Mouse (Mus musculus): ENCODE data around the gene Rab12. TPM values are rescaled to one million over a fixed set of nuclear protein-coding genes. Genes with fewer than 3 reads are reported as not detected.
A peak's percentile ranks its signal among the peaks of the same experiment; 100 is the strongest.

Rab12 gene
- total and polyA plus RNA-seq, 3 experiments = 9.9 to 46.7 (median 25.5) TPM

GRCm38 (mm10) chr17:66479813-66480490 is 39.6 kb downstream of the Rab12 start:
- no peak for DNase-seq (ENCODE audit: low spot score)
- no peak for ATAC-seq (ENCODE audit: extremely low read depth, insufficient number of reproducible peaks, low FRiP score, poor library complexity, severe bottlenecking)
- Histone ChIP-seq H3K4me3 (ENCODE audit: low read depth, low read length) (no peak overlapping the region), H3K27me3 (ENCODE audit: insufficient read depth, low read length) (no peaks in the 10 kb centered on the region; the same call in 1 of the 2 replicates), H3K36me3 (replicated peaks) (no peaks in the 10 kb centered on the region), H3K4me1 (ENCODE audit: insufficient read depth, low read depth, low read length) (no peaks in the 10 kb centered on the region), H3K9me3 (replicated peaks) (peaks cover 21% of the 10 kb centered on the region)
- TF ChIP-seq GATA2 (IDR thresholded peaks at IDR 0.05; ENCODE audit: borderline replicate concordance, low read depth, low read length) (no peak), CTCF (IDR thresholded peaks at IDR 0.05; ENCODE audit: low read depth, low read length) (no peak), POLR2AphosphoS5 (IDR thresholded peaks at IDR 0.05; ENCODE audit: insufficient replicate concordance, low read depth, low read length) (no peak), TAL1 (conservative IDR thresholded peaks at IDR 0.05; ENCODE audit: low read depth, low read length) (no peak), GATA1 (IDR thresholded peaks at IDR 0.05; ENCODE audit: borderline replicate concordance, low read length) (no peak)

- Histone ChIP-seq H3K36me3 (replicated peaks) (no peaks in the 10 kb centered on the region), H3K27me3 (ENCODE audit: insufficient read depth, low read length) (no peaks in the 10 kb centered on the region; the same call in 1 of the 2 replicates), H3K4me3 (ENCODE audit: low read depth, low read length) (peak overlapping the region; percentile 33; the same call in 1 of the 2 replicates), H3K4me1 (ENCODE audit: insufficient read depth, low read depth, low read length) (no peaks in the 10 kb centered on the region), H3K9me3 (replicated peaks) (peaks cover 27% of the 10 kb centered on the region)
- no peak for DNase-seq (ENCODE audit: low spot score)
- no peak for TF ChIP-seq GATA2 (IDR thresholded peaks at IDR 0.05; ENCODE audit: borderline replicate concordance, low read depth, low read length)
- TF ChIP-seq GATA1 (IDR thresholded peaks at IDR 0.05; ENCODE audit: borderline replicate concordance, low read length) = no peak
- TF ChIP-seq TAL1 (conservative IDR thresholded peaks at IDR 0.05; ENCODE audit: low read depth, low read length) = no peak
- no peak for TF ChIP-seq CTCF (IDR thresholded peaks at IDR 0.05; ENCODE audit: low read depth, low read length)
- no peak for TF ChIP-seq POLR2AphosphoS5 (IDR thresholded peaks at IDR 0.05; ENCODE audit: insufficient replicate concordance, low read depth, low read length)
- no peak for ATAC-seq (ENCODE audit: extremely low read depth, insufficient number of reproducible peaks, low FRiP score, poor library complexity, severe bottlenecking)
Measured at GRCm38 (mm10) chr17:66479311-66479710, 40.2 kb downstream of the Rab12 start.

GRCm38 (mm10) chr17:66473205-66473604 is 46.3 kb downstream of the Rab12 start:
- no peak for TF ChIP-seq CTCF (IDR thresholded peaks at IDR 0.05; ENCODE audit: low read depth, low read length)
- no peak for TF ChIP-seq POLR2AphosphoS5 (IDR thresholded peaks at IDR 0.05; ENCODE audit: insufficient replicate concordance, low read depth, low read length)
- Histone ChIP-seq H3K27me3 (ENCODE audit: insufficient read depth, low read length) (no peaks in the 10 kb centered on the region), H3K36me3 (replicated peaks) (no peaks in the 10 kb centered on the region), H3K4me3 (ENCODE audit: low read depth, low read length) (no peak overlapping the region), H3K9me3 (replicated peaks) (peaks cover 26% of the 10 kb centered on the region), H3K4me1 (ENCODE audit: insufficient read depth, low read depth, low read length) (no peaks in the 10 kb centered on the region)
- no peak for DNase-seq (ENCODE audit: low spot score)
- ATAC-seq (ENCODE audit: extremely low read depth, insufficient number of reproducible peaks, low FRiP score, poor library complexity, severe bottlenecking) = no peak

- peaks cover 28% of the 10 kb centered on the region for H3K9me3 ChIP-seq (replicated peaks)
- no peaks in the 10 kb centered on the region for H3K27me3 ChIP-seq (ENCODE audit: insufficient read depth, low read length)
- TF ChIP-seq CTCF (IDR thresholded peaks at IDR 0.05; ENCODE audit: low read depth, low read length) (no peak), TAL1 (conservative IDR thresholded peaks at IDR 0.05; ENCODE audit: low read depth, low read length) (no peak), POLR2AphosphoS5 (IDR thresholded peaks at IDR 0.05; ENCODE audit: insufficient replicate concordance, low read depth, low read length) (no peak), GATA2 (IDR thresholded peaks at IDR 0.05; ENCODE audit: borderline replicate concordance, low read depth, low read length) (no peak), GATA1 (IDR thresholded peaks at IDR 0.05; ENCODE audit: borderline replicate concordance, low read length) (no peak)
- ATAC-seq (ENCODE audit: extremely low read depth, insufficient number of reproducible peaks, low FRiP score, poor library complexity, severe bottlenecking) = no peak
- DNase-seq (ENCODE audit: low spot score) = no peak
- no peaks in the 10 kb centered on the region for H3K36me3 ChIP-seq (replicated peaks)
- H3K4me3 ChIP-seq (ENCODE audit: low read depth, low read length) = no peak overlapping the region
- no peaks in the 10 kb centered on the region for H3K4me1 ChIP-seq (ENCODE audit: insufficient read depth, low read depth, low read length)
Measured at GRCm38 (mm10) chr17:66471775-66472174, 47.8 kb downstream of the Rab12 start.

GRCm38 (mm10) chr17:66471252-66471651 is 48.3 kb downstream of the Rab12 start:
- no peak for DNase-seq (ENCODE audit: low spot score)
- no peaks in the 10 kb centered on the region for H3K36me3 ChIP-seq (replicated peaks)
- no peak for ATAC-seq (ENCODE audit: extremely low read depth, insufficient number of reproducible peaks, low FRiP score, poor library complexity, severe bottlenecking)
- no peak for TF ChIP-seq CTCF (IDR thresholded peaks at IDR 0.05; ENCODE audit: low read depth, low read length)
- TF ChIP-seq GATA2 (IDR thresholded peaks at IDR 0.05; ENCODE audit: borderline replicate concordance, low read depth, low read length) = no peak
- no peak for TF ChIP-seq TAL1 (conservative IDR thresholded peaks at IDR 0.05; ENCODE audit: low read depth, low read length)
- no peak for TF ChIP-seq POLR2AphosphoS5 (IDR thresholded peaks at IDR 0.05; ENCODE audit: insufficient replicate concordance, low read depth, low read length)
- TF ChIP-seq GATA1 (IDR thresholded peaks at IDR 0.05; ENCODE audit: borderline replicate concordance, low read length) = no peak
- no peaks in the 10 kb centered on the region for H3K4me1 ChIP-seq (ENCODE audit: insufficient read depth, low read depth, low read length)
- no peak overlapping the region for H3K4me3 ChIP-seq (ENCODE audit: low read depth, low read length)
- no peaks in the 10 kb centered on the region for H3K27me3 ChIP-seq (ENCODE audit: insufficient read depth, low read length)
- H3K9me3 ChIP-seq (replicated peaks) = peaks cover 27% of the 10 kb centered on the region

GRCm38 (mm10) chr17:66470020-66470419 is 49.5 kb downstream of the Rab12 start:
- ATAC-seq (ENCODE audit: extremely low read depth, insufficient number of reproducible peaks, low FRiP score, poor library complexity, severe bottlenecking) (no peak), DNase-seq (ENCODE audit: low spot score) (no peak)
- H3K27me3 ChIP-seq (ENCODE audit: insufficient read depth, low read length) = no peaks in the 10 kb centered on the region
- no peak overlapping the region for H3K4me3 ChIP-seq (ENCODE audit: low read depth, low read length)
- no peaks in the 10 kb centered on the region for H3K36me3 ChIP-seq (replicated peaks)
- peaks cover 22% of the 10 kb centered on the region for H3K9me3 ChIP-seq (replicated peaks)
- H3K4me1 ChIP-seq (ENCODE audit: insufficient read depth, low read depth, low read length) = no peaks in the 10 kb centered on the region
- TF ChIP-seq POLR2AphosphoS5 (IDR thresholded peaks at IDR 0.05; ENCODE audit: insufficient replicate concordance, low read depth, low read length) (no peak), GATA2 (IDR thresholded peaks at IDR 0.05; ENCODE audit: borderline replicate concordance, low read depth, low read length) (no peak), CTCF (IDR thresholded peaks at IDR 0.05; ENCODE audit: low read depth, low read length) (no peak), TAL1 (conservative IDR thresholded peaks at IDR 0.05; ENCODE audit: low read depth, low read length) (no peak), GATA1 (IDR thresholded peaks at IDR 0.05; ENCODE audit: borderline replicate concordance, low read length) (no peak)

Data from G1E (cell line).